Mouse (Mus musculus): ENCODE data around the gene Casc3. TPM values are rescaled to one million over a fixed set of nuclear protein-coding genes. Genes with fewer than 3 reads are reported as not detected.
A peak's percentile ranks its signal among the peaks of the same experiment; 100 is the strongest.

Casc3 gene
- polyA plus RNA-seq, 1 experiment from 2014 or later, result 21.3 TPM

GRCm38 (mm10) chr11:98863028-98863750, 58.5 kb downstream of the Casc3 start, which contains the start of gene Wipf2:
Gene Wipf2 (plus strand): TSS chr11:98863638.
- peak; percentile 86 for ATAC-seq (replicated peaks; ENCODE audit: insufficient number of reproducible peaks, insufficient read depth, low FRiP score, low read depth)
- WGBS, result 7% methylated on average over 39 of the region's 41 CpGs
- peak within 1 kb of the TSS; percentile 83 for H3K4me2 ChIP-seq

GRCm38 (mm10) chr11:98863751-98864429, 59.2 kb downstream of the Casc3 start:
- peaks cover 15% of the 10 kb centered on the region for H3K4me1 ChIP-seq (replicated peaks)
- peak overlapping the region; percentile 83 for H3K4me3 ChIP-seq
- H3K4me2 ChIP-seq, result peak overlapping the region; percentile 83
- peak overlapping the region; percentile 85 for H3K9ac ChIP-seq
- no peaks in the 10 kb centered on the region for H3K27me3 ChIP-seq
- H3K36me3 ChIP-seq, result peaks cover 12% of the 10 kb centered on the region; the same call in 1 of the 2 replicates
- no peaks in the 10 kb centered on the region for H3K9me3 ChIP-seq (replicated peaks)
- H3K27ac ChIP-seq, result peak overlapping the region; percentile 89
- peak; percentile 68 for ATAC-seq (replicated peaks; ENCODE audit: insufficient number of reproducible peaks, insufficient read depth, low FRiP score, low read depth)
- under 1% methylated on average over 35 of the region's 39 CpGs for WGBS

More at GRCm38 (mm10) chr11:98863028-98863750, 58.5 kb downstream of the Casc3 start, which contains the start of gene Wipf2:
- peak within 1 kb of the TSS; percentile 83 for H3K4me3 ChIP-seq
- H3K4me1 ChIP-seq (replicated peaks), result peaks cover 16% of the 10 kb centered on the region
- peaks cover 12% of the 10 kb centered on the region; the same call in 1 of the 2 replicates for H3K36me3 ChIP-seq
- H3K9me3 ChIP-seq (replicated peaks), result no peaks in the 10 kb centered on the region
- H3K9ac ChIP-seq, result peak within 1 kb of the TSS; percentile 85
- no peaks in the 10 kb centered on the region for H3K27me3 ChIP-seq
- peak within 1 kb of the TSS; percentile 89 for H3K27ac ChIP-seq

- Histone ChIP-seq H3K27me3 (no peaks in the 10 kb centered on the region), H3K9ac (no peak overlapping the region), H3K4me1 (replicated peaks) (peaks cover 29% of the 10 kb centered on the region), H3K4me3 (no peak overlapping the region), H3K9me3 (replicated peaks) (no peaks in the 10 kb centered on the region), H3K4me2 (no peak overlapping the region), H3K27ac (no peak overlapping the region), H3K36me3 (peaks cover 18% of the 10 kb centered on the region; the same call in 1 of the 2 replicates)
- ATAC-seq (replicated peaks; ENCODE audit: insufficient number of reproducible peaks, insufficient read depth, low FRiP score, low read depth), result no peak
- WGBS, result 79% methylated on average over 12 of the region's 12 CpGs
Observed at GRCm38 (mm10) chr11:98867293-98867692, 62.6 kb downstream of the Casc3 start.

GRCm38 (mm10) chr11:98869906-98870305, 65.2 kb downstream of the Casc3 start:
- ATAC-seq (replicated peaks; ENCODE audit: insufficient number of reproducible peaks, insufficient read depth, low FRiP score, low read depth), result no peak
- Histone ChIP-seq H3K27ac (no peak overlapping the region), H3K27me3 (no peaks in the 10 kb centered on the region), H3K4me2 (no peak overlapping the region), H3K4me1 (replicated peaks) (peaks cover 26% of the 10 kb centered on the region), H3K4me3 (no peak overlapping the region), H3K9ac (no peak overlapping the region), H3K9me3 (replicated peaks) (no peaks in the 10 kb centered on the region), H3K36me3 (peaks cover 18% of the 10 kb centered on the region; the same call in 1 of the 2 replicates)
- WGBS, result 89% methylated on average over 8 of the region's 8 CpGs

GRCm38 (mm10) chr11:98870791-98871190, 66.1 kb downstream of the Casc3 start:
- Histone ChIP-seq H3K4me1 (replicated peaks) (peaks cover 26% of the 10 kb centered on the region), H3K9ac (no peak overlapping the region), H3K4me2 (no peak overlapping the region), H3K4me3 (no peak overlapping the region), H3K36me3 (peaks cover 18% of the 10 kb centered on the region; the same call in 1 of the 2 replicates), H3K27me3 (no peaks in the 10 kb centered on the region), H3K9me3 (replicated peaks) (no peaks in the 10 kb centered on the region), H3K27ac (no peak overlapping the region)
- 78% methylated on average over 5 of the region's 5 CpGs for WGBS
- ATAC-seq (replicated peaks; ENCODE audit: insufficient number of reproducible peaks, insufficient read depth, low FRiP score, low read depth), result no peak

- H3K4me3 ChIP-seq, result no peak overlapping the region
- ATAC-seq (replicated peaks; ENCODE audit: insufficient number of reproducible peaks, insufficient read depth, low FRiP score, low read depth), result no peak
- no peak overlapping the region for H3K4me2 ChIP-seq
- peak overlapping the region; percentile 78 for H3K27ac ChIP-seq
- 60% methylated on average over 4 of the region's 4 CpGs for WGBS
- no peaks in the 10 kb centered on the region for H3K27me3 ChIP-seq
- peaks cover 18% of the 10 kb centered on the region; the same call in 1 of the 2 replicates for H3K36me3 ChIP-seq
- no peak overlapping the region for H3K9ac ChIP-seq
- H3K9me3 ChIP-seq (replicated peaks), result no peaks in the 10 kb centered on the region
- peaks cover 26% of the 10 kb centered on the region for H3K4me1 ChIP-seq (replicated peaks)
Observed at GRCm38 (mm10) chr11:98871416-98871815, 66.7 kb downstream of the Casc3 start.

GRCm38 (mm10) chr11:98872040-98872439, 67.3 kb downstream of the Casc3 start:
- no peak overlapping the region for H3K9ac ChIP-seq
- 44% methylated on average over 4 of the region's 4 CpGs for WGBS
- ATAC-seq (replicated peaks; ENCODE audit: insufficient number of reproducible peaks, insufficient read depth, low FRiP score, low read depth), result peak; percentile 45; the same call in 1 of the 2 replicates
- H3K36me3 ChIP-seq, result peaks cover 15% of the 10 kb centered on the region; the same call in 1 of the 2 replicates
- peak overlapping the region; percentile 78 for H3K27ac ChIP-seq
- no peak overlapping the region for H3K4me3 ChIP-seq
- peaks cover 26% of the 10 kb centered on the region for H3K4me1 ChIP-seq (replicated peaks)
- peak overlapping the region; percentile 9; the same call in 1 of the 2 replicates for H3K4me2 ChIP-seq
- no peaks in the 10 kb centered on the region for H3K9me3 ChIP-seq (replicated peaks)
- no peaks in the 10 kb centered on the region for H3K27me3 ChIP-seq

- peak; percentile 40; the same call in 1 of the 2 replicates for ATAC-seq (replicated peaks; ENCODE audit: insufficient number of reproducible peaks, insufficient read depth, low FRiP score, low read depth)
- WGBS, result 64% methylated on average over 9 of the region's 9 CpGs
Observed at GRCm38 (mm10) chr11:98873900-98874299, 69.2 kb downstream of the Casc3 start.

GRCm38 (mm10) chr11:98877001-98877400, 72.3 kb downstream of the Casc3 start:
- no peak overlapping the region for H3K4me3 ChIP-seq

More at GRCm38 (mm10) chr11:98873900-98874299, 69.2 kb downstream of the Casc3 start:
- Histone ChIP-seq H3K36me3 (0 out of 2 replicates have a peak, but pooled peaks cover 6% of the 10 kb centered on the region), H3K9ac (no peak overlapping the region), H3K4me2 (no peak overlapping the region), H3K4me3 (no peak overlapping the region), H3K9me3 (replicated peaks) (no peaks in the 10 kb centered on the region), H3K4me1 (replicated peaks) (peaks cover 26% of the 10 kb centered on the region), H3K27ac (0 out of 2 replicates have a peak overlapping the region, but pooled peaks have one; percentile 7), H3K27me3 (no peaks in the 10 kb centered on the region)

More at GRCm38 (mm10) chr11:98877001-98877400, 72.3 kb downstream of the Casc3 start:
- 83% methylated on average over 9 of the region's 9 CpGs for WGBS
- Histone ChIP-seq H3K9me3 (replicated peaks) (no peaks in the 10 kb centered on the region), H3K4me1 (replicated peaks) (peaks cover 12% of the 10 kb centered on the region), H3K4me2 (no peak overlapping the region), H3K36me3 (0 out of 2 replicates have a peak, but pooled peaks cover 5% of the 10 kb centered on the region), H3K9ac (no peak overlapping the region), H3K27ac (no peak overlapping the region), H3K27me3 (no peaks in the 10 kb centered on the region)
- ATAC-seq (replicated peaks; ENCODE audit: insufficient number of reproducible peaks, insufficient read depth, low FRiP score, low read depth), result no peak

All from heart, embryonic 15.5 days (tissue).